Mouse (Mus musculus): ENCODE measurements around the gene ccdc198. TPM values are rescaled to one million over a fixed set of nuclear protein-coding genes. Genes with fewer than 3 reads are reported as not detected.
"Not testable (repeated sequence)": the region's sequence is repeated elsewhere in the genome, so short reads cannot be mapped to it uniquely, and the experiment has no call there.

The ccdc198 gene
- 0.37 and 0.41 TPM in 2 replicates for polyA plus RNA-seq (2015; fragmentation: Nextera tagmentation; extraction: Ambion mirVana)

GRCm38 (mm10) chr14:49245126-49245714 lies at the start of gene ccdc198:
ccdc198 (minus strand) TSS chr14:49245474.
- H3K9ac ChIP-seq: no peak within 1 kb of the TSS
- H3K36me3 ChIP-seq: no peaks in the 10 kb centered on the region
- 38% methylated on average over 5 of the region's 5 CpGs for WGBS (ENCODE audit: insufficient replicate concordance)
- H3K9me3 ChIP-seq (replicated peaks): no peaks in the 10 kb centered on the region
- no peak for DNase-seq
- H3K4me3 ChIP-seq (replicated peaks): no peak within 1 kb of the TSS
- H3K27me3 ChIP-seq: no peaks in the 10 kb centered on the region
- no peak within 1 kb of the TSS for H3K27ac ChIP-seq
- no peak within 1 kb of the TSS for H3K4me2 ChIP-seq
- H3K4me1 ChIP-seq (replicated peaks): no peaks in the 10 kb centered on the region
- ATAC-seq (ENCODE audit: low read depth): no peak

GRCm38 (mm10) chr14:49293802-49294449 lies 48.7 kb upstream of the ccdc198 start:
- no peaks in the 10 kb centered on the region for H3K4me1 ChIP-seq (replicated peaks)
- no peaks in the 10 kb centered on the region for H3K9me3 ChIP-seq (replicated peaks)
- no peaks in the 10 kb centered on the region for H3K27me3 ChIP-seq
- WGBS (ENCODE audit: insufficient replicate concordance): 43% methylated on average over 4 of the region's 4 CpGs
- H3K4me2 ChIP-seq: no peak overlapping the region
- H3K9ac ChIP-seq: no peak overlapping the region
- no peaks in the 10 kb centered on the region for H3K36me3 ChIP-seq
- no peak overlapping the region for H3K4me3 ChIP-seq (replicated peaks)
- no peak for ATAC-seq (ENCODE audit: low read depth)
- no peak for DNase-seq
- no peak overlapping the region for H3K27ac ChIP-seq

- H3K4me3 ChIP-seq (replicated peaks): no peak overlapping the region
- H3K4me2 ChIP-seq: no peak overlapping the region
- no peak overlapping the region for H3K9ac ChIP-seq
- no peaks in the 10 kb centered on the region for H3K9me3 ChIP-seq (replicated peaks)
- no peaks in the 10 kb centered on the region for H3K27me3 ChIP-seq
- 67% methylated on average over 3 of the region's 3 CpGs for WGBS (ENCODE audit: insufficient replicate concordance)
- DNase-seq: no peak
- ATAC-seq (ENCODE audit: low read depth): no peak
- H3K36me3 ChIP-seq: no peaks in the 10 kb centered on the region
- no peaks in the 10 kb centered on the region for H3K4me1 ChIP-seq (replicated peaks)
- no peak overlapping the region for H3K27ac ChIP-seq
Observed at GRCm38 (mm10) chr14:49290029-49290745, 44.9 kb upstream of the ccdc198 start.

- no peak for ATAC-seq (ENCODE audit: low read depth)
- Histone ChIP-seq H3K9me3 (replicated peaks) (no peaks in the 10 kb centered on the region), H3K4me1 (replicated peaks) (no peaks in the 10 kb centered on the region), H3K27ac (no peak overlapping the region), H3K9ac (no peak overlapping the region), H3K27me3 (no peaks in the 10 kb centered on the region), H3K4me2 (no peak overlapping the region), H3K4me3 (replicated peaks) (no peak overlapping the region), H3K36me3 (no peaks in the 10 kb centered on the region)
- DNase-seq: no peak
- 61% methylated on average over 7 of the region's 7 CpGs for WGBS (ENCODE audit: insufficient replicate concordance)
Observed at GRCm38 (mm10) chr14:49283784-49284655, 38.7 kb upstream of the ccdc198 start.

GRCm38 (mm10) chr14:49278880-49279279 lies 33.6 kb upstream of the ccdc198 start:
- Histone ChIP-seq H3K27me3 (no peaks in the 10 kb centered on the region), H3K4me2 (no peak overlapping the region), H3K9ac (no peak overlapping the region), H3K27ac (no peak overlapping the region), H3K4me1 (replicated peaks) (no peaks in the 10 kb centered on the region), H3K36me3 (no peaks in the 10 kb centered on the region), H3K4me3 (replicated peaks) (no peak overlapping the region), H3K9me3 (replicated peaks) (no peaks in the 10 kb centered on the region)
- WGBS (ENCODE audit: insufficient replicate concordance): 53% methylated on average over 6 of the region's 6 CpGs
- DNase-seq (no peak), ATAC-seq (ENCODE audit: low read depth) (no peak)

GRCm38 (mm10) chr14:49278479-49278878 lies 33.2 kb upstream of the ccdc198 start:
- 48% methylated on average over 9 of the region's 9 CpGs for WGBS (ENCODE audit: insufficient replicate concordance)
- ATAC-seq (ENCODE audit: low read depth); H3K9ac ChIP-seq; H3K27me3 ChIP-seq; H3K27ac ChIP-seq; H3K4me1 ChIP-seq (replicated peaks); DNase-seq; H3K9me3 ChIP-seq (replicated peaks); H3K36me3 ChIP-seq; H3K4me3 ChIP-seq (replicated peaks); H3K4me2 ChIP-seq: not testable (repeated sequence)

GRCm38 (mm10) chr14:49277642-49278041 lies 32.4 kb upstream of the ccdc198 start:
- Histone ChIP-seq H3K4me3 (replicated peaks) (no peak overlapping the region), H3K36me3 (no peaks in the 10 kb centered on the region), H3K27me3 (no peaks in the 10 kb centered on the region), H3K9ac (no peak overlapping the region), H3K4me1 (replicated peaks) (no peaks in the 10 kb centered on the region), H3K27ac (no peak overlapping the region), H3K9me3 (replicated peaks) (no peaks in the 10 kb centered on the region), H3K4me2 (no peak overlapping the region)
- DNase-seq: no peak
- WGBS (ENCODE audit: insufficient replicate concordance): 50% methylated on average over 3 of the region's 3 CpGs
- no peak for ATAC-seq (ENCODE audit: low read depth)

- no peak overlapping the region for H3K27ac ChIP-seq
- no peak for ATAC-seq (ENCODE audit: low read depth)
- no peaks in the 10 kb centered on the region for H3K36me3 ChIP-seq
- WGBS (ENCODE audit: insufficient replicate concordance): 21% methylated on average over 2 of the region's 2 CpGs
- no peaks in the 10 kb centered on the region for H3K9me3 ChIP-seq (replicated peaks)
- no peak overlapping the region for H3K4me3 ChIP-seq (replicated peaks)
- no peak overlapping the region for H3K9ac ChIP-seq
- H3K27me3 ChIP-seq: no peaks in the 10 kb centered on the region
- no peaks in the 10 kb centered on the region for H3K4me1 ChIP-seq (replicated peaks)
- H3K4me2 ChIP-seq: no peak overlapping the region
- no peak for DNase-seq
Observed at GRCm38 (mm10) chr14:49275376-49275775, 30.1 kb upstream of the ccdc198 start.

- Histone ChIP-seq H3K9me3 (replicated peaks) (no peaks in the 10 kb centered on the region), H3K4me1 (replicated peaks) (no peaks in the 10 kb centered on the region), H3K27ac (no peak overlapping the region), H3K36me3 (no peaks in the 10 kb centered on the region), H3K27me3 (no peaks in the 10 kb centered on the region), H3K4me2 (no peak overlapping the region), H3K4me3 (replicated peaks) (no peak overlapping the region), H3K9ac (no peak overlapping the region)
- ATAC-seq (ENCODE audit: low read depth) (no peak), DNase-seq (no peak)
- WGBS (ENCODE audit: insufficient replicate concordance): 56% methylated on average over 5 of the region's 5 CpGs
Observed at GRCm38 (mm10) chr14:49265286-49266002, 20.2 kb upstream of the ccdc198 start.

- no peak for DNase-seq
- H3K27ac ChIP-seq: no peak overlapping the region
- no peaks in the 10 kb centered on the region for H3K27me3 ChIP-seq
- H3K9ac ChIP-seq: no peak overlapping the region
- H3K9me3 ChIP-seq (replicated peaks): no peaks in the 10 kb centered on the region
- 16% methylated on average over 1 of the region's 1 CpGs for WGBS (ENCODE audit: insufficient replicate concordance)
- no peak overlapping the region for H3K4me2 ChIP-seq
- no peak overlapping the region for H3K4me3 ChIP-seq (replicated peaks)
- H3K4me1 ChIP-seq (replicated peaks): no peaks in the 10 kb centered on the region
- no peaks in the 10 kb centered on the region for H3K36me3 ChIP-seq
- ATAC-seq (ENCODE audit: low read depth): no peak
Observed at GRCm38 (mm10) chr14:49241522-49241921, 3.8 kb downstream of the ccdc198 start.
